Mouse (Mus musculus) heart, embryonic 13.5 days (tissue): ENCODE data around the gene Ppp1r1b. TPM values are rescaled to one million over a fixed set of nuclear protein-coding genes. Genes with fewer than 3 reads are reported as not detected.

Source experiments
- ATAC-seq: fragments of 200-750 bp; cut with Nextera tagmentation; 2 replicates; pipeline ENCODE4 v1.8.0; 2017; ENCODE audit warnings: moderate TSS enrichment; ENCODE audit not compliant: insufficient number of reproducible peaks, low FRiP score, low TSS enrichment; ENCODE audit errors: extremely low read depth
- H3K27ac ChIP-seq: fragments of 300-500 bp; sonication (generic); replicated peaks from 2 replicates; pipeline ENCODE4 v1.5.1; 2015; ENCODE audit warnings: moderate library complexity, mild to moderate bottlenecking, inconsistent platforms
- H3K27me3 ChIP-seq: fragments of 300-500 bp; sonication (generic); replicated peaks from 2 replicates; pipeline ENCODE4 v1.6.1; 2015; ENCODE audit warnings: mild to moderate bottlenecking, inconsistent platforms
- H3K36me3 ChIP-seq: fragments of 300-500 bp; sonication (generic); 2 replicates; pipeline ENCODE4 v1.6.1; 2015; ENCODE audit warnings: mild to moderate bottlenecking, inconsistent platforms
- H3K4me1 ChIP-seq: fragments of 300-500 bp; sonication (generic); 2 replicates; pipeline ENCODE4 v1.6.1; 2015; ENCODE audit warnings: inconsistent platforms
- H3K4me2 ChIP-seq: fragments of 300-500 bp; sonication (generic); 2 replicates; pipeline ENCODE4 v1.6.1; 2015; ENCODE audit warnings: inconsistent platforms, mild to moderate bottlenecking, moderate library complexity
- H3K4me3 ChIP-seq: fragments of 300-500 bp; sonication (generic); 2 replicates; pipeline ENCODE4 v1.5.1; 2015; ENCODE audit warnings: moderate library complexity, mild to moderate bottlenecking, inconsistent platforms
- H3K9ac ChIP-seq: fragments of 300-500 bp; sonication (generic); 2 replicates; pipeline ENCODE4 v1.6.1; 2015; ENCODE audit warnings: inconsistent platforms, mild to moderate bottlenecking, moderate library complexity
- H3K9me3 ChIP-seq: fragments of 300-500 bp; sonication (generic); 2 replicates; pipeline ENCODE4 v1.6.1; 2016; ENCODE audit warnings: inconsistent platforms
- WGBS: fragments of 180-500 bp; shearing (Covaris S2); methylation state at CpG from one replicate; pipeline ENCODE4 v1.1.7; 2015; ENCODE audit warnings: mixed read lengths; 5-methylcytosine and 5-hydroxymethylcytosine counted together
- polyA plus RNA-seq: library from polyadenylated mRNA; unstranded; fragments of >200 nt; fragmentation: Nextera tagmentation; extraction: Ambion mirVana; gene quantifications from 2 replicates; pipeline ENCODE4 v1.2.1, GENCODE M21; 2015

The Ppp1r1b gene
- polyA plus RNA-seq, 1 experiment from 2014 or later, result 40.5 TPM

DNA sequence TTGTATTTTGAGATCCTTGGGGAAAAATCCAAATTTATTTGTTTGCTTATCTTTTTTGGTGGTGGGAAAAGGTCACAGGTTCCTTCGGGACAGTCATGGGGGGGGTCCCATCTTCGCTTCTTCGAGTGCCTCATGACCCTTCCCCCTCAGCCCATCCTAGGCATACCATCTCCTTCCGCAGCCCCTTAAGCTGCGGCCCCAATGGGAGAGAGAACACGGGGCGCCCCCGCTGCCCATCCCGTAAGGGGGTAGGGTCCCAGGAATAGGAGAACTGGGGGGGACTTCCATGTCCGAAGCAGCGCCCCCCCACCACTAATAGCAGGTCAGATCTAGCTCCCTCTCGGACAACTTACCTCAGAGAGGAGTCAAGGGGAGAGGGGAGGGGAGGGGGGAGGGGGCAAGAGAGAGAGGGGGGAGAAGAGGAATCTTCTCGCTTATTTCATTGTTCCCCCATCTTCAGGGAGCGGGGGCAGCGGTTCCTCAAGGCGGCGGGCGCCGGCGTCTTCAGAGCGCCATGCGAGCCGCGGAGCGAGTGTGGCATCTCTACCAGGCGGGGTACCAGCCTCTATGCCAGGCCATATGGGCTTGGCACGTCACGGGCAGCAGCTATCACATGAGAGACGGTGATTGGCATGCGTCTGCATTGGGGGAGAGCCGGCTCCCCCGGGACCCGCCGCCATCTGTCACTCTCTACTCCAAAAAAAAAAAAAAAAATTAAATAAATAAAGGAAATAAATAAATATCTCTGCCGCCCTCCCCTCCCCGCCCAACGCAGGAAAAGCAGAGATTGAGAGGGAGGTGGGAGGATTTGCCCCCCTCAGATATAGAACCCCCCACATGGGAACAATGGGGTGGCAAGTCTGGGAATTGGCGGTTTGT, 18.9 kb upstream of the Ppp1r1b start, which contains the start of gene Neurod2:
TSS of gene Neurod2 (minus strand) at position 568 of the 879 bp plus-strand sequence.
- ATAC-seq, result no peak
- Histone ChIP-seq H3K27ac (no peak within 1 kb of the TSS), H3K4me3 (peak within 1 kb of the TSS; percentile 44), H3K9ac (0 out of 2 replicates have a peak within 1 kb of the TSS, but pooled peaks have one; percentile 47), H3K9me3 (no peaks in the 10 kb centered on the region; the same call in 1 of the 2 replicates), H3K27me3 (peaks cover 100% of the 10 kb centered on the region), H3K4me1 (peaks cover 21% of the 10 kb centered on the region), H3K4me2 (peak within 1 kb of the TSS; percentile 64), H3K36me3 (no peaks in the 10 kb centered on the region)
- 3% methylated on average over 38 of the region's 38 CpGs for WGBS

DNA sequence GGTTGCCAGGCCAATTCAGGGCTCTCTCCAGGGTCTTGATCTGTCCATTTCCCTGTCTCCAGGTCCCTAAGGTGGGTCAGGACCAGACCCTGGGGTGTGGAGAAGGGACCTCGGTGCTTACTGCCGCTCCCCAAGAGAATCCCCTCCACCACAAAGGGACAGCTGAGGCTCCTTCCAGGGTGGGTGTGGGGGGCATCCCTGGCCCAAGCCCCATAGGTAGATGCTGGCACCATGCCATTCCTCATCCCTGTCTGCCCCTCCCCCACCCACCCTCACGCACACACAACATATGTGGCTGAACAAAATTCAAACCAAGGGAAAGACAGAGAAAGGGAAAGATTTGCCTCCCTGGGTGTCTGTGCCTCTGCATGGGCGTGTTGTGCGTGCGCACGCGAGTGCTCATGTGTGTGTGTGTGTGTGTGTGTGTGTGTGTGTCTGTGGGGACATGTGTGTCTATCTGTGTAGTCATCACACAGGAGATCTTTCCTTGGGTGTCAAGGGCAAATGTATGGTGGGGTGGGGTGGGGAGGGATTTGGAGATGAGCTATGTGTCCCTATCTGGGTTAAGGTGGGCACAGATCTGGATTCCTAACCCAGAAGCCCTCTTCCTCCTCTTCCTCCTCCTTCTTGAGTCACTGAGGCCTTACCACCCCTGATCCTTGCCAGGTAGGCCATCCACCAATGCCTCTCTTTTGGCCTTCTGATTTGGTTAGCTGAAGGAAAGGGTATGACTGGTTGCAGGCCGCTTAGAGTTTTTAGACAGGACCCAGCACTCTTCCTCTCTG, 18.1 kb upstream of the Ppp1r1b start:
- no peak overlapping the region for H3K9ac ChIP-seq
- no peak for ATAC-seq
- no peaks in the 10 kb centered on the region; the same call in 1 of the 2 replicates for H3K9me3 ChIP-seq
- H3K4me3 ChIP-seq, result no peak overlapping the region
- no peaks in the 10 kb centered on the region for H3K36me3 ChIP-seq
- no peak overlapping the region for H3K4me2 ChIP-seq
- WGBS, result 29% methylated on average over 9 of the region's 9 CpGs
- peaks cover 28% of the 10 kb centered on the region for H3K4me1 ChIP-seq
- H3K27me3 ChIP-seq, result peaks cover 100% of the 10 kb centered on the region
- no peak overlapping the region for H3K27ac ChIP-seq

DNA sequence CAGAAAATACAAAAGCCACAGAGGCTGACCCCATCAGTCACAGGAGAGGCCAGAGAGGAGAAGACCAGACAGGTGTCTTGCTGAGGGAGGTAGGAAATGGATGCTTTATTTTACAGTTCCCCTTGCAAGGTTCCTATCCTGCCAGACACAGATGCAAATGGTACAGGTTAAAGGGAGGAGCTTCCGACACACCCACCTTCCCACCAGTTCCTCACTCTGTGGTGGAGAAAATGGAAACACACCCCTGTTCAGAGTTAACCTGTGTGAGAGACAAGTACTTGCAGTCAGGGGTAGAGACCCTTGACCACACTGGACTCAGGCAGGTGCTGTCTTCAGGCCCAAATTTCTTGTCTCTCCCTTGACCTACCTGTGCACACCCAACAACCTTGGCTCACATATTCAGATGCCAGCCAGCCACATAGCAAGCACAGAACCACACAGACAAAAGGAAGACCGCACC, 17.4 kb upstream of the Ppp1r1b start:
- WGBS, result 51% methylated on average over 2 of the region's 2 CpGs
- H3K4me1 ChIP-seq, result peaks cover 29% of the 10 kb centered on the region
- no peak overlapping the region for H3K27ac ChIP-seq
- H3K9me3 ChIP-seq, result no peaks in the 10 kb centered on the region; the same call in 1 of the 2 replicates
- no peak for ATAC-seq
- H3K4me2 ChIP-seq, result no peak overlapping the region
- no peak overlapping the region for H3K4me3 ChIP-seq
- H3K9ac ChIP-seq, result no peak overlapping the region
- no peaks in the 10 kb centered on the region for H3K36me3 ChIP-seq
- peaks cover 100% of the 10 kb centered on the region for H3K27me3 ChIP-seq

DNA sequence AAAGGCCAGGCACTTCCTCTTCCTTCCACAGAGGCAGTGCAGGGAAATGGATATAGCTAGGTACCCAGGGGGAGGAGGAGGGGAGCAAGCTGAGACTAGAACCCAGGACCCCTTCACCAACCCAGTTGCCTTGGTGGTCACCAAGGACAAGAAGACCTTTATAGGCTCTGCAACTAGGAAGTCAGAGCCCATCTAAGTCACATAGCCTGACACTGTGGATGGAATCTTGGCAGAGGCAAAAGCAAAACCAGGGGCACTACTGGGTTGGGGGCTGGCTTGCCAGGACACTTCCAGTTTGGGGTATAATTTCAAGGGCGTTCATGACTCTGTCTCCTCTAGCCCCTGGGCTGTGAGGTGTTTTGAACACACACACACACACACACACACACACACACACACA, 16.8 kb upstream of the Ppp1r1b start:
- H3K4me2 ChIP-seq, result no peak overlapping the region
- ATAC-seq, result no peak
- 60% methylated on average over 1 of the region's 1 CpGs for WGBS
- no peak overlapping the region for H3K27ac ChIP-seq
- H3K36me3 ChIP-seq, result no peaks in the 10 kb centered on the region
- peaks cover 100% of the 10 kb centered on the region for H3K27me3 ChIP-seq
- H3K9ac ChIP-seq, result no peak overlapping the region
- H3K4me3 ChIP-seq, result no peak overlapping the region
- H3K9me3 ChIP-seq, result no peaks in the 10 kb centered on the region; the same call in 1 of the 2 replicates
- H3K4me1 ChIP-seq, result peaks cover 29% of the 10 kb centered on the region

DNA sequence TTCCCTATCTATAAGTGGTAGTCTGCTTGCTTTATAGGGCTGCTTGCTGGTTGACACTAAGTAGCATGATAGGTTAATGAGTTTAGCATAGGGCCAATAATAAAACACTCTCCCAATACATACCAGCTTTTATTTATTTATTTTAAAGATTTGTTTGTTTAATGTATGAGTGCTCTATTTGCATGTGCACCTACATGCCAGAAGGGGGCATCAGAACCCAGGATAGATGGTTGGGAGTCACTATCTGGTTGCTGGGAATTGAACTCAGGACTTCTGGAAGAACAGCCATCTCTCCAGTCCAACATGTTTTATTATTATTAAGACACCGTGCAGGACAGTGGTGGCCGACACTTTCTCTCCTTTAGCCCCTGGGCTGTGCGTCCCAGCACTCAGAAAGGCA, 16.0 kb upstream of the Ppp1r1b start:
- Histone ChIP-seq H3K4me3 (no peak overlapping the region), H3K4me1 (peaks cover 25% of the 10 kb centered on the region), H3K36me3 (no peaks in the 10 kb centered on the region), H3K27ac (no peak overlapping the region), H3K4me2 (no peak overlapping the region), H3K9me3 (no peaks in the 10 kb centered on the region; the same call in 1 of the 2 replicates), H3K27me3 (peaks cover 100% of the 10 kb centered on the region), H3K9ac (no peak overlapping the region)
- no peak for ATAC-seq
- WGBS, result 79% methylated on average over 3 of the region's 3 CpGs

DNA sequence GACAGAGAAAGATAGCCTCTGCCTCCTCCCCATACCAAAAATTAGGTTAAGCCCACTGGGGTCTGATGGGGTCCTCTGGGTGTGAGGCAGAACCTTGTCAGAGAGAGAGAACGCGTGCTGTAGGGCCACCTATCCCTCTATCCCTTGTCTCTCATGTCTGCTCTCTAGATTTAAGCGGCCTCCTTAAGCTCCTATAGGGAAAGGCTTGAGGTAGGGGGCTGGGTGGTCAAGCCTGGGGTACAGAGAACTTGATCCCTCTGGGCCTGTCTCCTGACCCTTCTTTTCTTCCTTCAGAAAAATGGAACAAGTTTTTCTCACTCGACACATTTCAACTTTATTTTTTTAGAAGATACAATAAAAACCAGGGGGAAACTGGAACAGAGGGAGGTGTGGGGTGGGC, 15.4 kb upstream of the Ppp1r1b start:
- no peak overlapping the region for H3K4me2 ChIP-seq
- no peak overlapping the region for H3K27ac ChIP-seq
- WGBS, result 64% methylated on average over 4 of the region's 4 CpGs
- no peaks in the 10 kb centered on the region for H3K36me3 ChIP-seq
- H3K9ac ChIP-seq, result no peak overlapping the region
- peaks cover 100% of the 10 kb centered on the region for H3K27me3 ChIP-seq
- no peaks in the 10 kb centered on the region; the same call in 1 of the 2 replicates for H3K9me3 ChIP-seq
- peaks cover 18% of the 10 kb centered on the region for H3K4me1 ChIP-seq
- no peak overlapping the region for H3K4me3 ChIP-seq
- ATAC-seq, result no peak

DNA sequence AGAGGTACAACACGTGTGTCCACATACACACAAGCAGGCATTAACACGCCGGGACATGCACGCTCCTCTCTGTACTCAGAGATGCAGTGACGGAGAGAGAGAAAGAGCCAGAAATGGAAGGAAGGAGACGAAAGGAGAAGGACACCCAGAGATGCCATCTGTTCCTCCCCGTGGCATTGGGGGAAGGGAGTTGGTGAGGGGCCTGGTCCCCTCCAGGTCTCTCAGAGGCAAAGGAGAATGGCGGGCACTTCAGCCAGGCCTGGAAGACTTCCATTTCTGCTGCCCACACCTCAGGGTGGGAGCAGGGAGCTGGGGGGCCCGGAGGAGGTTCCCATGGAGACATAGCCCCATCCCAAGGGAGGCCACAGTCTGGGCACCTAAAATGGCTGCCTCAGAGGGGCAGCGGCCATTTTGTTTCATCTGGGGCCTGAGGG, 14.9 kb upstream of the Ppp1r1b start:
- Histone ChIP-seq H3K4me1 (peaks cover 15% of the 10 kb centered on the region), H3K9me3 (no peaks in the 10 kb centered on the region; the same call in 1 of the 2 replicates), H3K4me3 (no peak overlapping the region), H3K4me2 (no peak overlapping the region), H3K27me3 (peaks cover 100% of the 10 kb centered on the region), H3K27ac (no peak overlapping the region), H3K9ac (no peak overlapping the region), H3K36me3 (no peaks in the 10 kb centered on the region)
- 69% methylated on average over 10 of the region's 10 CpGs for WGBS
- ATAC-seq, result no peak

DNA sequence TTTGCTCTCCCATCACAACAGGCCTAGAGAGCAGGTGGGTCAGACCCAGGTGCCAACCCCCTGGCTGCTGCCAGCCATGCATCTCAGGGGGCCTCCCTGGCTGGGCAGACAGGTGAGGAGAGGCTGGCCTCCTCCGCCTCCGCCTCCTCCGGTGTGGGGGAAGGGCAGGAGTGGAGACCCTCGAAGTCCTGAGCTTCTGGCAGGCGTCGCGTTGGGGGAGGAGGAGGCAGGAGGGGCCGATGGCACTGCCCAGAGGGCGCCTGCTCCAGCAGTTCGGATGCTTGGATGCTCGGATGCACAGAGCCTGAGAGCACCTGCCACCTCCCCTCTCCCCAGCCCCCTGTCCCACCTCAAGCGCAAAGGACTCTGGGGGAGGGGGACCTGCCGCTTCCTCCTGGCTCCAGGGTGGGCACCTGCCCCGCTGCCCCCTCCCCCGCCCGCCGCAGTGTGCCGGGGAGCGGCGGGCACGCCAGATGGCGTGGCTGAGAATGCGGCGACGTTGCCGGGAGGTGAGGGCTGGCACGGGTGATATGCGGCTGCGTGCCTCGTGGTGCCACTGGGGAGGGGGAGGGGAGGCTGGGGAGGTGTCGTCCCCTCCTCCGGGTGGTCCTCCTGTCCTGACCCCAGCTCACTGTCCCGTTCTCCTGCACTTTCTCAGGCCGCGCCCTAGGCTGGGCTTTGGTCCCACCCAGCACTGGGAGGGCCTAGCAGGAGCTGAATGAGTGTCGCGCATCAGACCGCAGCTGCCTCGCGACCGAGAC, 14.0 kb upstream of the Ppp1r1b start:
- H3K9me3 ChIP-seq, result no peaks in the 10 kb centered on the region; the same call in 1 of the 2 replicates
- peaks cover 100% of the 10 kb centered on the region for H3K27me3 ChIP-seq
- peaks cover 13% of the 10 kb centered on the region for H3K4me1 ChIP-seq
- no peaks in the 10 kb centered on the region for H3K36me3 ChIP-seq
- H3K27ac ChIP-seq, result no peak overlapping the region
- H3K9ac ChIP-seq, result no peak overlapping the region
- ATAC-seq, result no peak
- H3K4me2 ChIP-seq, result peak overlapping the region; percentile 55
- H3K4me3 ChIP-seq, result peak overlapping the region; percentile 32
- WGBS, result 4% methylated on average over 39 of the region's 41 CpGs

DNA sequence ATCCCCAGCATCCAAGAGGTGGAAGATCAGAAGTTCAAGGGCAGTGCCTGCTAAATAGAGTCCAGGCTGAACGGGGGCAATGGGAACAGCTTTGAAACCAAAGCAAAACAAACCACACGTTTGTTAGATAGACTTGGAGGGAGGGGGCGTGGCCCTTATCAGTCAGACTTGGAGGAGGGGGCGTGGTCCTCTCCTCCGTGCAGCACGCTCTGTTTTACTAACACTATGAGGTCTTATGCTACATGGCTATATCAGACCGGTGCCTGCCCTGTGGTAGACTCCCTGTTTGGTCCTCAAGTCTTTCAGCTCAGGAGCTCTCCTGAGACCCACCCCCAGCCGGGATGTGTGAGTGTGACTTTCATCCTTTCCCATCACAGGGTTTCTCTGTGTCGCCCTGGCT, 13.0 kb upstream of the Ppp1r1b start:
- Histone ChIP-seq H3K9me3 (no peaks in the 10 kb centered on the region; the same call in 1 of the 2 replicates), H3K4me2 (no peak overlapping the region), H3K4me3 (no peak overlapping the region), H3K27ac (no peak overlapping the region), H3K9ac (no peak overlapping the region), H3K27me3 (peaks cover 100% of the 10 kb centered on the region), H3K36me3 (no peaks in the 10 kb centered on the region), H3K4me1 (peaks cover 20% of the 10 kb centered on the region)
- no peak for ATAC-seq
- 3% methylated on average over 9 of the region's 9 CpGs for WGBS

DNA sequence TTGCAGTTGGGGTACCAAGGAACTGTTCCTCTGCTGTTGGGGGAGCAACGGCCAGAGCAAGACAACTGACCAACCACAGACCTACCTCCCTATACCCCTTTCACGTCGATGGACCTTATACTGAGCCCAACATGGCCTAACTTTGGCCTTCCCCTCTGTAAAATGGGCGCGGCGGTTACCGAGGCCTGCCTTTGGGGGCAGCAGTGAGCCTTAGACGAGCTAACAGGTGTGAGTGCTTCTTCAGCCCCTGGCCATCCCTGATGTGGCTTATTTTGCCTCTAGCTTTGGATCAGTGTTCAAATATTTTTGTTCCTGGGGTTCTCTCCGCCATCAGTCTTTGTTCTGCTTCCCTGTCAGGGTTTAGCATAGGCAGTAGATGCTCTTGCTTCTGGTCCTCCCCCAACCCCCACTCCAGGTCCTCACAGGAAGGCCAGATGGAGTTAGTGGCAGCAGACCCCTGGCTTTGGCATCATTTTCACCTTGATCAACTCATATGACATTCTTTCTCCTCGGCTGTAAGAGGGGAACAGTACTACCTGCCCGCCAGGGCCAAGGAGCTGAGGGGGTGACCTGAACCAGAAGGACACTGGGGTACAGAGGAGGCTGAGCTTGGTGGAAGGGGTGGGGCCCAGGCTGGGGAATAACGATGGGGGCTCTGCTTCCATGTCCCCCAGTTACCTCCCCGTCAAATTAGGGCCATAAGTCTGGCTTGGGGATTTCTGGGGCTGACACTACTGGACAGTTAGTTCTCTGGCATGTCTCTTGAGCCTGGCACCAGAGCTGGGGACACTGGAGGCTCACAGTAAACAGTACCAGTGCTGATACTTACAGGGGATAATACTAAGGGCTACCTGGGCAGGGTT, 11.7 kb upstream of the Ppp1r1b start:
- Histone ChIP-seq H3K9me3 (no peaks in the 10 kb centered on the region; the same call in 1 of the 2 replicates), H3K9ac (no peak overlapping the region), H3K27ac (no peak overlapping the region), H3K4me3 (no peak overlapping the region), H3K27me3 (peaks cover 98% of the 10 kb centered on the region), H3K36me3 (no peaks in the 10 kb centered on the region), H3K4me2 (no peak overlapping the region), H3K4me1 (peaks cover 20% of the 10 kb centered on the region)
- 18% methylated on average over 13 of the region's 13 CpGs for WGBS
- ATAC-seq, result no peak
